Mouse (Mus musculus) urinary bladder, postnatal 0 days (tissue): ENCODE results near the gene Spata7. TPM values are rescaled to one million over a fixed set of nuclear protein-coding genes. Genes with fewer than 3 reads are reported as not detected.

Source experiments
- polyA plus RNA-seq: library from polyadenylated mRNA; unstranded; fragments of >200 nt; fragmentation: Nextera tagmentation; extraction: Ambion mirVana; gene quantifications from 2 replicates; pipeline ENCODE4 v1.2.1, GENCODE M21; 2015

Spata7 gene
- polyA plus RNA-seq, result 4.0 and 4.8 TPM in 2 replicates

GRCm38 (mm10) chr12:98627392-98628259, at the start of gene Spata7:
Gene Spata7 (plus strand): TSS chr12:98628157.

Other genes with a start within 250 kb of the Spata7 start
- not detected in 2 replicates for gene Kcnk10, start 49.8 kb upstream of the Spata7 start, polyA plus RNA-seq
- 9.2 and 10.3 TPM in 2 replicates for gene Ptpn21, start 109.2 kb downstream of the Spata7 start, polyA plus RNA-seq
- gene Zc3h14, start 118.8 kb downstream of the Spata7 start, polyA plus RNA-seq, result 46.7 and 58.4 TPM in 2 replicates